Mouse (Mus musculus) embryonic facial prominence, embryonic 15.5 days (tissue): ENCODE results near the gene Bola1. TPM values are rescaled to one million over a fixed set of nuclear protein-coding genes. Genes with fewer than 3 reads are reported as not detected.

Experiments
- ATAC-seq: fragments of 200-750 bp; cut with Nextera tagmentation; 2 replicates; pipeline ENCODE4 v1.8.0; 2017; ENCODE audit warnings: low read depth, moderate TSS enrichment; ENCODE audit not compliant: insufficient number of reproducible peaks, low FRiP score, low TSS enrichment
- H3K27ac ChIP-seq: fragments of 300-500 bp; sonication (generic); replicated peaks from 2 replicates; pipeline ENCODE4 v1.5.1; 2015; ENCODE audit warnings: mild to moderate bottlenecking, inconsistent platforms
- H3K27me3 ChIP-seq: fragments of 300-500 bp; sonication (generic); 2 replicates; pipeline ENCODE4 v1.6.1; 2015; ENCODE audit warnings: inconsistent platforms
- H3K36me3 ChIP-seq: fragments of 300-500 bp; sonication (generic); 2 replicates; pipeline ENCODE4 v1.6.1; 2015; ENCODE audit warnings: mild to moderate bottlenecking, inconsistent platforms
- H3K4me1 ChIP-seq: fragments of 300-500 bp; sonication (generic); 2 replicates; pipeline ENCODE4 v1.6.1; 2015; ENCODE audit warnings: inconsistent platforms
- H3K4me2 ChIP-seq: fragments of 300-500 bp; sonication (generic); replicated peaks from 2 replicates; pipeline ENCODE4 v1.6.1; 2015; ENCODE audit warnings: mild to moderate bottlenecking, inconsistent platforms
- H3K4me3 ChIP-seq: fragments of 300-500 bp; sonication (generic); replicated peaks from 2 replicates; pipeline ENCODE4 v1.5.1; 2015; ENCODE audit warnings: mild to moderate bottlenecking, inconsistent platforms
- H3K9ac ChIP-seq: fragments of 300-500 bp; sonication (generic); 2 replicates; pipeline ENCODE4 v1.6.1; 2015; ENCODE audit warnings: inconsistent platforms
- H3K9me3 ChIP-seq: fragments of 300-500 bp; sonication (generic); replicated peaks from 2 replicates; pipeline ENCODE4 v1.6.1; 2016; ENCODE audit warnings: inconsistent platforms
- WGBS: fragments of 180-500 bp; shearing (Covaris S2); methylation state at CpG from one replicate; pipeline ENCODE4 v1.1.7; 2015; 5-methylcytosine and 5-hydroxymethylcytosine counted together
- polyA plus RNA-seq: library from polyadenylated mRNA; unstranded; fragments of >200 nt; fragmentation: Nextera tagmentation; extraction: Ambion mirVana; gene quantifications from 2 replicates; pipeline ENCODE4 v1.2.1, GENCODE M21; 2015

The Bola1 gene
- polyA plus RNA-seq, 1 experiment from 2014 or later: 52.6 TPM

- Histone ChIP-seq H3K27me3 (no peaks in the 10 kb centered on the region), H3K4me1 (peaks cover 21% of the 10 kb centered on the region), H3K9me3 (no peaks in the 10 kb centered on the region), H3K27ac (peak overlapping the region; percentile 99), H3K9ac (peak overlapping the region; percentile 74), H3K4me3 (peak overlapping the region; percentile 68), H3K4me2 (peak overlapping the region; percentile 65), H3K36me3 (no peaks in the 10 kb centered on the region)
- no peak for ATAC-seq
- WGBS: 47% methylated on average over 3 of the region's 3 CpGs
These were observed 42.1 kb upstream of the Bola1 start for GRCm38 (mm10) chr3:96261623-96262022.

- Histone ChIP-seq H3K4me2 (no peak overlapping the region), H3K36me3 (no peaks in the 10 kb centered on the region), H3K27ac (no peak overlapping the region), H3K9ac (no peak overlapping the region), H3K9me3 (no peaks in the 10 kb centered on the region), H3K4me1 (peaks cover 21% of the 10 kb centered on the region), H3K27me3 (no peaks in the 10 kb centered on the region), H3K4me3 (no peak overlapping the region)
- no peak for ATAC-seq
- WGBS: 94% methylated on average over 5 of the region's 5 CpGs
These were observed 40.7 kb upstream of the Bola1 start for GRCm38 (mm10) chr3:96260220-96260619.

GRCm38 (mm10) chr3:96257190-96257589, 37.7 kb upstream of the Bola1 start:
- no peak overlapping the region for H3K9ac ChIP-seq
- no peak overlapping the region for H3K27ac ChIP-seq

GRCm38 (mm10) chr3:96255926-96256593, 36.6 kb upstream of the Bola1 start:
- H3K4me2 ChIP-seq: no peak overlapping the region
- H3K27ac ChIP-seq: no peak overlapping the region
- H3K27me3 ChIP-seq: no peaks in the 10 kb centered on the region
- ATAC-seq: no peak
- no peaks in the 10 kb centered on the region for H3K9me3 ChIP-seq
- H3K36me3 ChIP-seq: no peaks in the 10 kb centered on the region
- H3K4me1 ChIP-seq: 0 out of 2 replicates have a peak, but pooled peaks cover 5% of the 10 kb centered on the region
- 68% methylated on average over 5 of the region's 5 CpGs for WGBS
- H3K9ac ChIP-seq: no peak overlapping the region
- H3K4me3 ChIP-seq: no peak overlapping the region

More at GRCm38 (mm10) chr3:96257190-96257589, 37.7 kb upstream of the Bola1 start:
- H3K4me2 ChIP-seq: no peak overlapping the region
- 63% methylated on average over 3 of the region's 3 CpGs for WGBS
- no peak overlapping the region for H3K4me3 ChIP-seq
- peaks cover 12% of the 10 kb centered on the region for H3K4me1 ChIP-seq
- no peaks in the 10 kb centered on the region for H3K27me3 ChIP-seq
- H3K36me3 ChIP-seq: no peaks in the 10 kb centered on the region
- ATAC-seq: no peak
- H3K9me3 ChIP-seq: no peaks in the 10 kb centered on the region

- Histone ChIP-seq H3K9me3 (no peaks in the 10 kb centered on the region), H3K27me3 (no peaks in the 10 kb centered on the region), H3K4me3 (no peak overlapping the region), H3K36me3 (no peaks in the 10 kb centered on the region), H3K4me2 (no peak overlapping the region), H3K9ac (no peak overlapping the region), H3K27ac (no peak overlapping the region), H3K4me1 (0 out of 2 replicates have a peak, but pooled peaks cover 5% of the 10 kb centered on the region)
- no peak for ATAC-seq
- WGBS: 37% methylated on average over 10 of the region's 10 CpGs
These were observed 35.3 kb upstream of the Bola1 start for GRCm38 (mm10) chr3:96254683-96255355.

- no peaks in the 10 kb centered on the region for H3K27me3 ChIP-seq
- H3K4me3 ChIP-seq: no peak overlapping the region
- H3K4me2 ChIP-seq: no peak overlapping the region
- no peak overlapping the region for H3K9ac ChIP-seq
- WGBS: 83% methylated on average over 3 of the region's 3 CpGs
- peaks cover 15% of the 10 kb centered on the region; the same call in 1 of the 2 replicates for H3K4me1 ChIP-seq
- no peak overlapping the region for H3K27ac ChIP-seq
- no peaks in the 10 kb centered on the region for H3K36me3 ChIP-seq
- H3K9me3 ChIP-seq: no peaks in the 10 kb centered on the region
- ATAC-seq: no peak
These were observed 32.3 kb upstream of the Bola1 start for GRCm38 (mm10) chr3:96251787-96252186.

- Histone ChIP-seq H3K9me3 (no peaks in the 10 kb centered on the region), H3K27ac (no peak overlapping the region), H3K9ac (no peak overlapping the region), H3K27me3 (no peaks in the 10 kb centered on the region), H3K36me3 (no peaks in the 10 kb centered on the region), H3K4me2 (no peak overlapping the region), H3K4me1 (peaks cover 15% of the 10 kb centered on the region; the same call in 1 of the 2 replicates), H3K4me3 (no peak overlapping the region)
- no peak for ATAC-seq
- 49% methylated on average over 3 of the region's 3 CpGs for WGBS
These were observed 31.4 kb upstream of the Bola1 start for GRCm38 (mm10) chr3:96250890-96251289.

- Histone ChIP-seq H3K4me1 (peaks cover 17% of the 10 kb centered on the region), H3K27me3 (no peaks in the 10 kb centered on the region), H3K9ac (no peak overlapping the region), H3K36me3 (no peaks in the 10 kb centered on the region), H3K4me3 (peak overlapping the region; percentile 41; the same call in 1 of the 2 replicates), H3K9me3 (no peaks in the 10 kb centered on the region), H3K27ac (no peak overlapping the region), H3K4me2 (peak overlapping the region; percentile 44)
- no peak for ATAC-seq
- WGBS: 53% methylated on average over 4 of the region's 4 CpGs
These were observed 29.5 kb upstream of the Bola1 start for GRCm38 (mm10) chr3:96249034-96249345.

GRCm38 (mm10) chr3:96248141-96249033, 28.9 kb upstream of the Bola1 start:
- Histone ChIP-seq H3K27ac (no peak overlapping the region), H3K27me3 (no peaks in the 10 kb centered on the region), H3K9me3 (no peaks in the 10 kb centered on the region), H3K4me3 (peak overlapping the region; percentile 41), H3K36me3 (no peaks in the 10 kb centered on the region), H3K9ac (no peak overlapping the region), H3K4me1 (peaks cover 19% of the 10 kb centered on the region), H3K4me2 (peak overlapping the region; percentile 44)
- ATAC-seq: no peak
- whole genome bisulfite sequencing: 51% methylated on average over 6 of the region's 6 CpGs

- Histone ChIP-seq H3K9ac (peak overlapping the region; percentile 40), H3K4me2 (peak overlapping the region; percentile 44), H3K9me3 (no peaks in the 10 kb centered on the region), H3K27me3 (no peaks in the 10 kb centered on the region), H3K4me1 (peaks cover 22% of the 10 kb centered on the region), H3K4me3 (peak overlapping the region; percentile 41), H3K27ac (0 out of 2 replicates have a peak overlapping the region, but pooled peaks have one; percentile 51), H3K36me3 (no peaks in the 10 kb centered on the region)
- no peak for ATAC-seq
- 1% methylated on average over 11 of the region's 11 CpGs for WGBS
These were observed 28.0 kb upstream of the Bola1 start for GRCm38 (mm10) chr3:96247356-96248140.
